Mouse (Mus musculus) right cerebral cortex, postnatal 4 days (tissue): ENCODE data around the gene Atp2b2.
A peak's percentile ranks its signal among the peaks of the same experiment; 100 is the strongest.

Experiments used
- DNase-seq: peaks from one replicate; pipeline ENCODE4 v3.0.0-alpha.2; 2022

The Atp2b2 gene

GRCm38 (mm10) chr6:113936811-113937508, 105.5 kb downstream of the Atp2b2 start:
- no peak for DNase-seq

- no peak for DNase-seq
Measured at GRCm38 (mm10) chr6:113936111-113936510, 106.3 kb downstream of the Atp2b2 start.

- DNase-seq = no peak
Measured at GRCm38 (mm10) chr6:113934692-113935091, 107.7 kb downstream of the Atp2b2 start.

GRCm38 (mm10) chr6:113933261-113934151, 108.9 kb downstream of the Atp2b2 start:
- DNase-seq = no peak

- DNase-seq = no peak
Measured at GRCm38 (mm10) chr6:113929191-113929875, 113.1 kb downstream of the Atp2b2 start.

GRCm38 (mm10) chr6:113923249-113923648, 119.2 kb downstream of the Atp2b2 start:
- no peak for DNase-seq

GRCm38 (mm10) chr6:113920466-113920865, 121.9 kb downstream of the Atp2b2 start:
- DNase-seq = no peak

- no peak for DNase-seq
Measured at GRCm38 (mm10) chr6:113912753-113913152, 129.7 kb downstream of the Atp2b2 start.

- peak; percentile 41 for DNase-seq
Measured at GRCm38 (mm10) chr6:113911094-113911493, 131.3 kb downstream of the Atp2b2 start.

- DNase-seq = no peak
Measured at GRCm38 (mm10) chr6:113910411-113911055, 131.9 kb downstream of the Atp2b2 start.

GRCm38 (mm10) chr6:113909836-113910235, 132.6 kb downstream of the Atp2b2 start:
- DNase-seq = no peak

GRCm38 (mm10) chr6:113908066-113908465, 134.3 kb downstream of the Atp2b2 start:
- DNase-seq = no peak

- DNase-seq = no peak
Measured at GRCm38 (mm10) chr6:113904406-113904805, 138.0 kb downstream of the Atp2b2 start.

GRCm38 (mm10) chr6:113896023-113896422, 146.4 kb downstream of the Atp2b2 start:
- DNase-seq = no peak

GRCm38 (mm10) chr6:113894008-113894407, 148.4 kb downstream of the Atp2b2 start:
- no peak for DNase-seq

- no peak for DNase-seq
Measured at GRCm38 (mm10) chr6:113892091-113892674, 150.2 kb downstream of the Atp2b2 start.

GRCm38 (mm10) chr6:113891225-113891967, 151.0 kb downstream of the Atp2b2 start:
- peak; percentile 74 for DNase-seq

GRCm38 (mm10) chr6:113890858-113891213, 151.6 kb downstream of the Atp2b2 start:
- no peak for DNase-seq

GRCm38 (mm10) chr6:113890023-113890857, 152.2 kb downstream of the Atp2b2 start:
- DNase-seq = peak; percentile 44

- no peak for DNase-seq
Measured at GRCm38 (mm10) chr6:113889180-113889579, 153.2 kb downstream of the Atp2b2 start.

GRCm38 (mm10) chr6:113886886-113887285, 155.5 kb downstream of the Atp2b2 start:
- no peak for DNase-seq
